Mouse (Mus musculus): ENCODE measurements around the gene Ly6g6d.
"Not testable (repeated sequence)": the region's sequence is repeated elsewhere in the genome, so short reads cannot be mapped to it uniquely, and the experiment has no call there.

The Ly6g6d gene

GRCm38 (mm10) chr17:35077786-35078233 is at the start of gene Ly6g6d:
TSS of gene Ly6g6d (minus strand) at chr17:35078065.
- DNase-seq (ENCODE audit: low spot score), result no peak

- no peak for DNase-seq (ENCODE audit: low spot score)
Measured at GRCm38 (mm10) chr17:35127017-35127416, 49.2 kb upstream of the Ly6g6d start.

GRCm38 (mm10) chr17:35126206-35126611 is 48.3 kb upstream of the Ly6g6d start, which contains the start of gene D17H6S53E:
TSS of gene D17H6S53E (plus strand) at chr17:35126373.
- peak; percentile 61 for DNase-seq (ENCODE audit: low spot score)

GRCm38 (mm10) chr17:35125578-35125977 is 47.7 kb upstream of the Ly6g6d start:
- no peak for DNase-seq (ENCODE audit: low spot score)

- DNase-seq (ENCODE audit: low spot score), result no peak
Measured at GRCm38 (mm10) chr17:35125081-35125480, 47.2 kb upstream of the Ly6g6d start.

GRCm38 (mm10) chr17:35124261-35124896 is 46.5 kb upstream of the Ly6g6d start:
- DNase-seq (ENCODE audit: low spot score), result not testable (repeated sequence)

- not testable (repeated sequence) for DNase-seq (ENCODE audit: low spot score)
Measured at GRCm38 (mm10) chr17:35123287-35123686, 45.4 kb upstream of the Ly6g6d start.

- DNase-seq (ENCODE audit: low spot score), result no peak
Measured at GRCm38 (mm10) chr17:35121871-35122303, 44.0 kb upstream of the Ly6g6d start, which contains the start of gene Csnk2b. TSS of gene Csnk2b (minus strand) at chr17:35122053.

- peak; percentile 91 for DNase-seq (ENCODE audit: low spot score)
Measured at GRCm38 (mm10) chr17:35121143-35121799, 43.4 kb upstream of the Ly6g6d start, which contains the start of gene Gpank1. TSS of gene Gpank1 (plus strand) at chr17:35121455.

- no peak for DNase-seq (ENCODE audit: low spot score)
Measured at GRCm38 (mm10) chr17:35120745-35121142, 42.9 kb upstream of the Ly6g6d start.

GRCm38 (mm10) chr17:35115046-35116019 is 37.5 kb upstream of the Ly6g6d start, which contains the start of gene Ly6g5b:
TSS of gene Ly6g5b (minus strand) at chr17:35115428.
- DNase-seq (ENCODE audit: low spot score), result no peak

GRCm38 (mm10) chr17:35111774-35112173 is 33.9 kb upstream of the Ly6g6d start:
- DNase-seq (ENCODE audit: low spot score), result no peak

GRCm38 (mm10) chr17:35108097-35108496 is 30.2 kb upstream of the Ly6g6d start, which contains the start of gene Ly6g5c:
TSS of gene Ly6g5c (plus strand) at chr17:35108279.
- no peak for DNase-seq (ENCODE audit: low spot score)

- DNase-seq (ENCODE audit: low spot score), result no peak
Measured at GRCm38 (mm10) chr17:35106522-35106921, 28.7 kb upstream of the Ly6g6d start.

GRCm38 (mm10) chr17:35105740-35106389 is 28.0 kb upstream of the Ly6g6d start:
- DNase-seq (ENCODE audit: low spot score), result no peak

- DNase-seq (ENCODE audit: low spot score), result peak; percentile 42
Measured at GRCm38 (mm10) chr17:35104754-35105153, 26.9 kb upstream of the Ly6g6d start.

GRCm38 (mm10) chr17:35104079-35104478 is 26.2 kb upstream of the Ly6g6d start:
- no peak for DNase-seq (ENCODE audit: low spot score)

- DNase-seq (ENCODE audit: low spot score), result no peak
Measured at GRCm38 (mm10) chr17:35103221-35103690, 25.4 kb upstream of the Ly6g6d start.

- no peak for DNase-seq (ENCODE audit: low spot score)
Measured at GRCm38 (mm10) chr17:35102299-35102698, 24.4 kb upstream of the Ly6g6d start.

- DNase-seq (ENCODE audit: low spot score), result no peak
Measured at GRCm38 (mm10) chr17:35101161-35101560, 23.3 kb upstream of the Ly6g6d start.

GRCm38 (mm10) chr17:35100196-35100765 is 22.4 kb upstream of the Ly6g6d start:
- no peak for DNase-seq (ENCODE audit: low spot score)
